Mouse (Mus musculus) adrenal gland (tissue): Measurements from ENCODE around the gene Arhgef7.

Experiments used
- intact Hi-C: fragments of 180-260 bp; cut with DNase I; formaldehyde crosslinking; loops from one replicate; pipeline ENCODE4 v1.15.1; 2025

Gene Arhgef7

DNA sequence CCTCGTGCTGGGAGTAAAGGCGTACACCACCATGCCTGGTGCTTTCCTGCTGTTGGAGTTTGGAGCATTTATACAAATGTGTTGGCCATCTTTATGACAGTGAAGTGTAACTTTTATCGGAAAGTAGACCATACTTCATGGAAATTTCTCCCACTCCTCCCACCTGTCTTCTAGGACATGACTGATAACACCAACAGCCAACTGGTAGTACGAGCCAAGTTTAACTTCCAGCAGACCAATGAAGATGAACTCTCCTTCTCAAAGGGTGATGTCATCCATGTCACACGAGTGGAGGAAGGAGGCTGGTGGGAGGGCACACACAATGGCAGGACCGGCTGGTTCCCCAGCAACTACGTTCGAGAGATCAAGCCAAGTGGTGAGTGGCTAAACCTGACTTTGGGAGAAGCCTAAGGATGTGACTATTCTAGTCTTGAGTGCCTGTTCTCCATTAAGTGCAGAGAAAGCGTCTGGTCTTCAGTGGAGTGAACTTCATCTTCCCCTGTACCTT is 58.1 kb downstream of the Arhgef7 start:
- intact Hi-C loops, result no loop called here

- intact Hi-C loops, result loop anchor here (2.0 kb wide), 1 partner anchor 29 kb away; no protein-coding TSS in a partner anchor
These were observed 60.7 kb downstream of the Arhgef7 start for GRCm38 (mm10) chr8:11788252-11788651.

GRCm38 (mm10) chr8:11789168-11789567 is 61.6 kb downstream of the Arhgef7 start:
- intact Hi-C loops, result loop anchor here (2.0 kb wide), 1 partner anchor 30 kb away; no protein-coding TSS in a partner anchor

- intact Hi-C loops, result no loop called here
These were observed 67.4 kb downstream of the Arhgef7 start for GRCm38 (mm10) chr8:11794956-11795355.

DNA sequence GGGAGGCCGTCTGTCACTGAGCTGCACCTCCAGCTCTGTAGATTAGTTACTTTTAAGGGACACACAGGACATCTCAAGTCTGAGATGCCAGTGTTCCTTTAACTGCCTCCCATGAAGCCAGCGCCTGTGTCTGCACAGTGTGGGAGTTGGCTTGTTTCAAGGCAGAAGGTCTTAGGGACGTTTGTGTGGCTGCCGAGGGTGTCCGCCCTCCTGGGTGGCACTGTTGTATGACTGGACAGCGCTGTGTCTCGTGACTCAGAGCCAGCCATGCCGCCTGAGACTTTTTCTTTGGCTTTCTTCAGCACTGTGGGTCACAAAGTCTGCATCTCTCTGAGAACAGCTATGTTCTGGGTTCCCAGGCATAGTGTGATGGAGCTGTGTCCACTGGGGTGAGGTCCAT is 69.6 kb downstream of the Arhgef7 start:
- intact Hi-C loops, result no loop called here

GRCm38 (mm10) chr8:11797729-11798479 is 70.4 kb downstream of the Arhgef7 start:
- intact Hi-C loops, result no loop called here

- intact Hi-C loops, result no loop called here
These were observed 71.0 kb downstream of the Arhgef7 start for GRCm38 (mm10) chr8:11798480-11798867.

- intact Hi-C loops, result no loop called here
These were observed 71.6 kb downstream of the Arhgef7 start for GRCm38 (mm10) chr8:11799098-11799497.

GRCm38 (mm10) chr8:11800481-11800880 is 73.0 kb downstream of the Arhgef7 start:
- intact Hi-C loops, result no loop called here

DNA sequence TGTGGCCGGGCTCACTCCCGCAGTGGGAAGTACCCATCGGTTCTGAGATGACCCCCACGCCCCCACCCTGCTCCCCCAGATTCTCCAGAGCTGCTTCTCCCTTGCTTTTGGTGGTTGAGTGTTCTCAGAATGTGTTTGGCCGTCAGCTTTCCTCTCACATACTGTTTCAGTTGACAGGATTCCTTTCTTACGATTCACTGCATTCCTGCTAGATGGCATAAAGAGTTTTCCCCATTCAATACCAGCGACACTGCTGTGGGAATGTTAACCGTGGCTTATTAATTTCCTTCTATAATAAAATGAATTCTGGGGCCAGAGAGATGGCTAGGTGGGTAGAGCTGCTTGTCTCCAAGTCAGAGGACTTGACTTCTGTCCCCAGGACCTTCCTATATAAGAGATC is 74.0 kb downstream of the Arhgef7 start:
- intact Hi-C loops, result no loop called here

DNA sequence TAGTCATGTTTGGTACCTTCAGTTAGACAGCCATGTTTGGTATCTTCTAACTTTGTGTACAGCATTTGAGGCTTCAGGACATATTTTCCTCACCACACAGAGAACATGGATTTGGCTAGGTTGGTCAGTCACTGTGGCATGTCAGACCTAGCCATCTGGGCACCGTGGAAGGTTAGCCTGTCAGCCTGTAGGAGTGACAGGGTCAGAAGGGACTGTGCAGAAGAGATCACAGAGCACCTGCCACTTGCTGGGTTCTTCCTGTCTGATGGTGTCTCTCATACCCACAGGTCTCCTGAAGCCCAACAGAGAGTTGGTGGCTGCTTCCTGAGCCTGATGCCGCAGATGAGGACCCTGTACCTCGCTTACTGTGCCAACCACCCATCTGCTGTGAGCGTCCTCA is 77.4 kb downstream of the Arhgef7 start:
- intact Hi-C loops, result no loop called here

DNA sequence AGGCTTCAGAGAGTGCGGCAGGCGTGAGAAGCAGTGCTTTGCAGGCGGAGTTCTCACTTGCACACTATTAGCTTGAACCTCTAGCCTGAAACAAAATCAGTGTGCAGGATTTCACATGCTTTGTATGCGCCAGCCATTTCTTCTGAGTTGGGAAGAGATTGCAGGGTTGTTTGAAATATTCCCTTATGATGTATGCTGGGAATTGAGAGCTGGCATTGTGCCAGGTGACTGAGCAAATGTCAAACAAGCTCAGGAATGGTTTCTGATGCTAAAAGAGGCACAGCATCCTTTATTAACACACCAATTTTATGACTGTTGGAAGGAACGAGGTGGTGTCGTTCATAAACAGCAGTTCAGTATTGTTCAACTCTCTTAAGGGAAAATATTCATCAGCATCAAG is 78.7 kb downstream of the Arhgef7 start:
- intact Hi-C loops, result no loop called here

DNA sequence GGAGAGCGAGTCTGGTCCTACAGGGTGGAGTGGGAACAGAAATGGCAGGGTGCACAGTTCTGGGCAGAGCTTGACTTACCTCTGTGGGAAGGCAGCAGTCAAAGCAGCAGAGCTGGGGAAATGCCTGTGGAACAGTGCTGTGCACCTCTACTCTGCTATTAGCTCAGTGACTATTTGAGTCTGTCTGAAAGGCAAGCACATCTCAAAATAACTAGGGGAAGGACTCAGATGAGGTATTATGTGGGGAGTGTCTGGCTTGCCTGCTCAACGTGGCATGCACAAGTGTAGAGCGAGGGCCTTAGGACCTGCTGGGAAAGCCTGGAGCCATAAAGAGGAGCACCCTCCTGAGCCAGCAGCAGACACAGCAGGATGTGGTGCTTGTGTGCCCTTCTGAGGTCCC is 79.8 kb downstream of the Arhgef7 start:
- intact Hi-C loops, result no loop called here

GRCm38 (mm10) chr8:11808047-11808446 is 80.5 kb downstream of the Arhgef7 start:
- intact Hi-C loops, result no loop called here

GRCm38 (mm10) chr8:11810426-11810825 is 82.9 kb downstream of the Arhgef7 start:
- intact Hi-C loops, result no loop called here

DNA sequence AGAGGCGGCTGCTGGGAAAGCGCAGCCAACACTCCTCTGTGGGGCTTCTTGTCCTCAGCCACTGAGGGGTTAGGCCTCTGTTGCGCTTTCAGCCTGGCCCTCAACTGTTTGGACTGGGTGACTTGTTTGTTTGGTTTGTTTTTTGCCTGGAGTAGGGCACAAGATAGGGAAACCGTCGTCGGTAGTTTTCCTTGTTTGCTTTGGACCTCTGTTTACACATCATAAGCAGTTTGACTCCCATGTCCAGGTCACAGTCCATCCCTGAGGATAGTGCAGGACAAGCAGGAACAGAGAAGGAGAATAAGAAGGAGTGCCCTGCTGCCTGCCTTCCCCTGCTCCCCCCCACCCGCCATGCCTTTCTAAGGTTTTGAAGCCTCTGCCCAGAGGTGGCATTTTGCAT is 86.3 kb downstream of the Arhgef7 start:
- intact Hi-C loops, result no loop called here

DNA sequence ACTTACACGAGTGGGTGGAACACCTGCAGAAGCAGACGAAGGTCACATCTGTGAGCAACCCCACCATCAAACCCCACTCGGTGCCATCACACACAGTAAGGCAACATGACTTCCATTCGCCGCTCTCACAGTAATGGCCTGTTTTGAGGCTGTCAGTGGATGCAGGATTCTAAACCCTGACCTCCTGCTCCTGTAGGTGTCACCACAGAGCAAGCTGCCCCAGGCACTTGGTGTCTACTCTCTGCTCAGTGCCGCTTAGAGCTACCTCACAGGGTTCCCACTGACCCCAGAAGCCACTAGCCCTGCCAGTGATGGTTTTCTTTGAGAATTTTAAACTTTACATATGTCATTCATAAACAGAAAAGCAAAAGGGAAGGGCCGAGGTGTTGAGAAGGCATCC is 87.7 kb downstream of the Arhgef7 start:
- intact Hi-C loops, result no loop called here

GRCm38 (mm10) chr8:11820136-11820535 is 92.6 kb downstream of the Arhgef7 start:
- intact Hi-C loops, result loop anchor here (5.0 kb wide), 2 partner anchors 63 to 102 kb away; no protein-coding TSS in a partner anchor

GRCm38 (mm10) chr8:11820568-11820967 is 93.0 kb downstream of the Arhgef7 start:
- intact Hi-C loops, result loop anchor here (5.0 kb wide), 2 partner anchors 63 to 102 kb away; no protein-coding TSS in a partner anchor

DNA sequence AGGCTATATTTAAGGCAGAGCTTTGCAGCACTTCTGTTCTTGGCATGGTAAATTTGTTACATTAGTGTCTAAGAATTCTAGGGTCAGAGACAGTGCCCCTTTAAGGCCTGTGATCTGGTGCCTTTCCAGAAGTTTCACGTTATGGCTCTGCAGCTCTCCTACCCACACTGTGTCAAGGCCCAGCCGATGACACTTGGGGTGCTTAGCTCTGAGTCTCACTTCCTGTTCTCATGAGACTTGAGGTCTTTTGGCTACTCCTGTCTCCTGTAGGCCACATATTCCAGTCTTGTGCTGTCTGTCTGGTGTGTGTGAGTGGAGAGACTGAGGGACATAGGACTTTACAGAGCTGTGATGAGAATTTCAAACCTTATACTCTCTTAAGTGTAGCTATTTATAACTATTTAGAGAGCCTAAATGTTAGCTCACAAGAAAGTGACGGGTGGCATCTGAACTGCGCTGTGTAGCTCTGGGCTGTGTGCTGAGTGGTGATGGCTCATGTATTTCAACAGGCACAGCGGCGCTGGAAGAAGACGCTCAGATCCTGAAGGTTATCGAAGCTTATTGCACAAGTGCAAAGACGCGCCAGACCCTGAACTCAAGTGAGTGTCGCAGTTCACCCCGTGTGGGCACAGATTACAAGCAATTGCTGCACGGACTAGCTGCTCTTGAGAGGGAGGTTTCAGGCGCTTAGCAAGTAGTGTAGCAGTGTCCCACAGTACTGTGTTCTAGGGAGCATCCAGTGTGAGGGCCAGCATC is 94.1 kb downstream of the Arhgef7 start:
- intact Hi-C loops, result loop anchor here (5.0 kb wide), 2 partner anchors 64 to 101 kb away; no protein-coding TSS in a partner anchor

GRCm38 (mm10) chr8:11822550-11823060 is 95.1 kb downstream of the Arhgef7 start:
- intact Hi-C loops, result loop anchor here (5.0 kb wide), 2 partner anchors 65 to 100 kb away; no protein-coding TSS in a partner anchor

- intact Hi-C loops, result no loop called here
These were observed 98.2 kb downstream of the Arhgef7 start for GRCm38 (mm10) chr8:11825756-11826155.
